Mouse (Mus musculus): ENCODE results near the gene Fgfr2. TPM values are rescaled to one million over a fixed set of nuclear protein-coding genes. Genes with fewer than 3 reads are reported as not detected.
"Not testable (repeated sequence)": the region's sequence is repeated elsewhere in the genome, so short reads cannot be mapped to it uniquely, and the experiment has no call there.

Gene Fgfr2
- polyA plus RNA-seq, 1 experiment: 14.7 TPM

- Histone ChIP-seq H3K4me3 (ENCODE audit: low read depth, low read length) (no peak overlapping the region), H3K4me1 (ENCODE audit: control insufficient read depth, insufficient read depth, insufficient read length, low read length) (no peaks in the 10 kb centered on the region), H3K36me3 (ENCODE audit: control insufficient read depth, insufficient read depth, low read length) (no peaks in the 10 kb centered on the region), H3K27me3 (ENCODE audit: control insufficient read depth, insufficient read depth, low read length) (no peaks in the 10 kb centered on the region), H3K27ac (ENCODE audit: insufficient read depth, low read depth, low read length) (no peak overlapping the region)
- WGBS: 79% methylated on average over 7 of the region's 7 CpGs
- no peak for TF ChIP-seq POLR2A (IDR thresholded peaks at IDR 0.05; ENCODE audit: low read depth, low read length)
- TF ChIP-seq CTCF (IDR thresholded peaks at IDR 0.05; ENCODE audit: extremely low read depth, insufficient read length, insufficient replicate concordance, low read depth, low read length): no peak
Measured at GRCm38 (mm10) chr7:130153363-130153969, 2969.7 kb downstream of the Fgfr2 start.

DNA sequence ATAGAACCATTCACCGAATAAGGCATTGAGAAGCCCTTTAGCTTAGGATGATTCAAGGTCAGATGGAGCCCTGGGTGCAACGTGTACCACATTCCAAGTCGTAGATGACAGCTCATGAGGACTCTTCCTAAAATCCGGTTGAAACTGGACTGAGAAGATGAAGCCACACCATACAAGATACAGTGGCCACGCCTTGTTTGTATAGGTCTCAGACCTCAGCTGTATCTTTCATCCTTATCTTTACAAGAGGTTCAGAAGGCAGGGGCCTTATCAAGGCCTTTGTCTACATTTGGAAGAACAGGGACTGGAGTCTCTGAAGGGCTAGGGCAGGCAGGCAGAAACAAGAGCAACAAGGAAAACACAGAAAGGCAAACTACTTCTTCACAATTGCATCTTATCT lies 2974.2 kb downstream of the Fgfr2 start:
- H3K4me1 ChIP-seq (ENCODE audit: control insufficient read depth, insufficient read depth, insufficient read length, low read length): no peaks in the 10 kb centered on the region
- no peak for TF ChIP-seq CTCF (IDR thresholded peaks at IDR 0.05; ENCODE audit: extremely low read depth, insufficient read length, insufficient replicate concordance, low read depth, low read length)
- TF ChIP-seq POLR2A (IDR thresholded peaks at IDR 0.05; ENCODE audit: low read depth, low read length): no peak
- 42% methylated on average over 5 of the region's 5 CpGs for WGBS
- H3K4me3 ChIP-seq (ENCODE audit: low read depth, low read length): no peak overlapping the region
- H3K36me3 ChIP-seq (ENCODE audit: control insufficient read depth, insufficient read depth, low read length): no peaks in the 10 kb centered on the region
- no peaks in the 10 kb centered on the region for H3K27me3 ChIP-seq (ENCODE audit: control insufficient read depth, insufficient read depth, low read length)
- H3K27ac ChIP-seq (ENCODE audit: insufficient read depth, low read depth, low read length): no peak overlapping the region

DNA sequence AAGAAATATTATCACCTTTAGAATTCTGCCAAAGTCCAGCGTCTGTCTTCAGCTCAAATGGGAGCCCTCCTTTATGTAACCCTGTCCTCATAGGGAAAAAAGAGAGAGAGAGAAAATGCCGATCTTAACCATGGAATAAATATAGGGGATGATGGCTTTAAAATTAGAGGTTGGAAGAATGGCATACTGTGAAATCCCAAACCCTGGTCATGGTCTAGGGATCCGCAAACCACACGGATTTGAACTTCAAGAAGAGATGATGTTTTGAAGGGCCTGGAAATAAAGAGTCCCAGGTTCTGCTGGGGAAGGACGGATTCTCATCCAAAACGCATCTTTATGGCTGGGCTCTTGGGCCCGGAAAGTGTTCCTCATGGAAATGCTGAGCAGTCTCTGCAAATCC lies 2975.9 kb downstream of the Fgfr2 start:
- Histone ChIP-seq H3K4me1 (ENCODE audit: control insufficient read depth, insufficient read depth, insufficient read length, low read length) (no peaks in the 10 kb centered on the region), H3K27me3 (ENCODE audit: control insufficient read depth, insufficient read depth, low read length) (no peaks in the 10 kb centered on the region), H3K36me3 (ENCODE audit: control insufficient read depth, insufficient read depth, low read length) (no peaks in the 10 kb centered on the region), H3K4me3 (ENCODE audit: low read depth, low read length) (no peak overlapping the region), H3K27ac (ENCODE audit: insufficient read depth, low read depth, low read length) (no peak overlapping the region)
- TF ChIP-seq CTCF (IDR thresholded peaks at IDR 0.05; ENCODE audit: extremely low read depth, insufficient read length, insufficient replicate concordance, low read depth, low read length): no peak
- TF ChIP-seq POLR2A (IDR thresholded peaks at IDR 0.05; ENCODE audit: low read depth, low read length): no peak
- WGBS: 90% methylated on average over 7 of the region's 7 CpGs

DNA sequence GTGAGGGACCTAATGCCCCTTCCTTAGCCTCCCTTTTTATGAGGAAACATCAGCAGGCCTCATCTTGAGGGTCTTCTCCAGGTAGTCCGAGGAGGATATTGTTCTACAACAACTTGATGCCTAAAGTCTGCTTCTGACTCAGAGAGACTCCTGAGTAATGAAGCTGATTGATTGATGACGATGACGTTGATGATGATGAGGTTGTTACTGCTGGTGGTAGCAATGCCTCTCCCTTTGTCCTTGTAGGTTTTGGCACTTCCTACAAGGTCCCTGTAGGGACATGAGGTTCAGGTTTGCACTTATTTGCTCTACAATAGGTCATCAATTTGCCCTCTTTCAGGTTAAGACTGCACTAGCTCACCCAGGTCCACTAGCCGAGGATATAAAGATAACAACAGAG lies 2977.9 kb downstream of the Fgfr2 start:
- H3K27ac ChIP-seq (ENCODE audit: insufficient read depth, low read depth, low read length): no peak overlapping the region
- H3K4me1 ChIP-seq (ENCODE audit: control insufficient read depth, insufficient read depth, insufficient read length, low read length): no peaks in the 10 kb centered on the region
- no peak overlapping the region for H3K4me3 ChIP-seq (ENCODE audit: low read depth, low read length)
- 92% methylated on average over 4 of the region's 4 CpGs for WGBS
- no peaks in the 10 kb centered on the region for H3K27me3 ChIP-seq (ENCODE audit: control insufficient read depth, insufficient read depth, low read length)
- no peak for TF ChIP-seq CTCF (IDR thresholded peaks at IDR 0.05; ENCODE audit: extremely low read depth, insufficient read length, insufficient replicate concordance, low read depth, low read length)
- TF ChIP-seq POLR2A (IDR thresholded peaks at IDR 0.05; ENCODE audit: low read depth, low read length): no peak
- no peaks in the 10 kb centered on the region for H3K36me3 ChIP-seq (ENCODE audit: control insufficient read depth, insufficient read depth, low read length)

GRCm38 (mm10) chr7:130143371-130143770 lies 2979.8 kb downstream of the Fgfr2 start:
- H3K4me3 ChIP-seq (ENCODE audit: low read depth, low read length): no peak overlapping the region
- H3K27me3 ChIP-seq (ENCODE audit: control insufficient read depth, insufficient read depth, low read length): no peaks in the 10 kb centered on the region
- 85% methylated on average over 7 of the region's 7 CpGs for WGBS
- no peak overlapping the region for H3K27ac ChIP-seq (ENCODE audit: insufficient read depth, low read depth, low read length)
- no peak for TF ChIP-seq CTCF (IDR thresholded peaks at IDR 0.05; ENCODE audit: extremely low read depth, insufficient read length, insufficient replicate concordance, low read depth, low read length)
- no peak for TF ChIP-seq POLR2A (IDR thresholded peaks at IDR 0.05; ENCODE audit: low read depth, low read length)
- no peaks in the 10 kb centered on the region for H3K4me1 ChIP-seq (ENCODE audit: control insufficient read depth, insufficient read depth, insufficient read length, low read length)
- H3K36me3 ChIP-seq (ENCODE audit: control insufficient read depth, insufficient read depth, low read length): no peaks in the 10 kb centered on the region

GRCm38 (mm10) chr7:130141088-130141873 lies 2981.9 kb downstream of the Fgfr2 start:
- no peak overlapping the region for H3K4me3 ChIP-seq (ENCODE audit: low read depth, low read length)
- no peak overlapping the region for H3K27ac ChIP-seq (ENCODE audit: insufficient read depth, low read depth, low read length)
- no peaks in the 10 kb centered on the region for H3K4me1 ChIP-seq (ENCODE audit: control insufficient read depth, insufficient read depth, insufficient read length, low read length)
- H3K36me3 ChIP-seq (ENCODE audit: control insufficient read depth, insufficient read depth, low read length): no peaks in the 10 kb centered on the region
- no peak for TF ChIP-seq CTCF (IDR thresholded peaks at IDR 0.05; ENCODE audit: extremely low read depth, insufficient read length, insufficient replicate concordance, low read depth, low read length)
- TF ChIP-seq POLR2A (IDR thresholded peaks at IDR 0.05; ENCODE audit: low read depth, low read length): no peak
- 74% methylated on average over 3 of the region's 3 CpGs for WGBS
- no peaks in the 10 kb centered on the region for H3K27me3 ChIP-seq (ENCODE audit: control insufficient read depth, insufficient read depth, low read length)

GRCm38 (mm10) chr7:130134924-130135365 lies 2988.2 kb downstream of the Fgfr2 start:
- Histone ChIP-seq H3K36me3 (ENCODE audit: control insufficient read depth, insufficient read depth, low read length) (no peaks in the 10 kb centered on the region), H3K27ac (ENCODE audit: insufficient read depth, low read depth, low read length) (no peak overlapping the region), H3K4me3 (ENCODE audit: low read depth, low read length) (no peak overlapping the region), H3K4me1 (ENCODE audit: control insufficient read depth, insufficient read depth, insufficient read length, low read length) (peaks cover 9% of the 10 kb centered on the region; the same call in 1 of the 2 replicates), H3K27me3 (ENCODE audit: control insufficient read depth, insufficient read depth, low read length) (no peaks in the 10 kb centered on the region)
- WGBS: 24% methylated on average over 3 of the region's 3 CpGs
- TF ChIP-seq CTCF (IDR thresholded peaks at IDR 0.05; ENCODE audit: extremely low read depth, insufficient read length, insufficient replicate concordance, low read depth, low read length) (no peak), POLR2A (IDR thresholded peaks at IDR 0.05; ENCODE audit: low read depth, low read length) (no peak)

DNA sequence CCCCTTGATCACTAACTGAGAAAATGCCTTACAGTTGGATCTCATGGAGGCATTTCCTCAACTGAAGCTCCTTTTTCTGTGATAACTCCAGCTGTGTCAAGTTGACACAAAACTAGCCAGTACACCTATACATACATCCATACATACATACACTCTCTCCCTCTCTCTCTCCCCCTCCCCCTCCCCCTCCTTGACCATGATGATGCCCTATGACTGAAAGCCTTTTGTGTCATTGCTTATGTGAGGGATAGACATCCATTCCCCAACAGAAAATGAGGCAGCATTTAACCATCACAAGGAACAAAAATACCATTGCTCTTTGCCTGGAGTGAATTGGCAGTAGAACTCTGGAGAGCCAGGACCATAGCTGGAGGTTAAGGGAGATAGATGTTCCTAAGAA lies 2988.7 kb downstream of the Fgfr2 start:
- not testable (repeated sequence) for H3K27ac ChIP-seq (ENCODE audit: insufficient read depth, low read depth, low read length)

More for the DNA sequence above, 2988.7 kb downstream of the Fgfr2 start:
- not testable (repeated sequence) for H3K4me3 ChIP-seq (ENCODE audit: low read depth, low read length); H3K4me1 ChIP-seq (ENCODE audit: control insufficient read depth, insufficient read depth, insufficient read length, low read length); H3K27me3 ChIP-seq (ENCODE audit: control insufficient read depth, insufficient read depth, low read length); H3K36me3 ChIP-seq (ENCODE audit: control insufficient read depth, insufficient read depth, low read length)

Measured in small intestine, adult 2 months (tissue).